Mouse (Mus musculus): Measurements from ENCODE around the gene Prkcz. TPM values are rescaled to one million over a fixed set of nuclear protein-coding genes. Genes with fewer than 3 reads are reported as not detected.
A peak's percentile ranks its signal among the peaks of the same experiment; 100 is the strongest.
"Not testable (repeated sequence)": the region's sequence is repeated elsewhere in the genome, so short reads cannot be mapped to it uniquely, and the experiment has no call there.

Gene Prkcz
- total RNA-seq, 2 experiments from 2014 or later: 1.7 to 2.3 TPM

DNA sequence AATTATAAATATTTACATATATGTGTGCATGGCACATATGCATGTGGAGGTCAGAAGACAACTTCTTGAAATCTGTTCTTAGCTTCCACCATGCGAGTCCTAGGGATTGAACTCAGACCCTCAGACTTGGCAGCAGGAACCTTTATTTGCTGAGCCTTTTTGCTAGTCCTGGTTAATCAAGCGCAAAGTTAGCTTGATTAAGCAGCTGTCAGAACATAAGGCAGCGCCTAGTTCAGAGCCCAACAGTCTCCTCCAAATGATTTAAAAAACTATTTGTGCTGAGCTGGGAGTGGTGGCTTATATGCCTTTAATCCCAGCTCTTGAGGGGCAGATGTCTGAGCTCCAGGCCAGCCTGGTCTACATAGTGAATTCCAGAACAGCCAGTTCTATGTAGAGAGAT is 110.0 kb downstream of the Prkcz start:
- DNase-seq: no peak
- intact Hi-C loops (cut with DNase I): loop anchor here (5.0 kb wide), 1 partner anchor 56 kb away; no protein-coding TSS in a partner anchor

DNA sequence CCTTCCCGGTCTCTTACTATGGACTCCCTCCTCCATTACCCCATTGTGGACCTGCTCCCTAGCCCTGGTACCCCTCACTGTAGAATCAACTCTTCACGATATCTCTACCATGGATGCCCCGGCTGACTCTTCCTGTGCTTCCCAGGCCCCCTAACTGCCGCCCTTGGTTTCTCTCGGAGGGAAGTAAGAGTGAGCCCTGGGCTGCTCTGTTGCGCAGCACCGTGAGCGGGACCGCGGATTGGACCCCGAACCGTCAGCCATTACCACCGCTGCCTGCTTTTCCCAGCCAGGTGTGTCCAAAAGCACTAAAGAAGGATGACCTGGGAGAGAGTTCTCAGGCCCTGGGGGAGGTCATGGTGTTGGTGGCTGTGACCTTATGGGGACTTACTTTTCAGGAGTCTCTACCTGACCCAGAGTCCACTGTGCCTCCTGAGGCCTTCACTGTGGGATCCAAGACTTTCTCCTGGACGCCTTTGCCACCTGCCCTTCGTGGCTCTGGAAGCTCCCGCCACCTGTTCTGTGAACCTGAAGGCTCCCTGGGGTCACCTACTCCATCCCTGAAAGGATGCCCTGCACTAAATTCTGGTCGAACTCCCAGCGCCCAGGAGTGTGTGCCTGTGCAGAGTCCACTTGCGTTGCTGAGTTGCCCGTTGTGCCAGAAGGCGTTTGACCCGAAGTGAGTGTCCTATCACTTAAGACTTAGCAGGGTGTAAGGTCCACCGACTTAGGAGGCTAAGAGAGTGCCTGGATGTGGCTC is 110.6 kb downstream of the Prkcz start:
- peak in 1 of 2 experiments; percentile 49 for DNase-seq
- intact Hi-C loops (cut with DNase I): loop anchor here (5.0 kb wide), 1 partner anchor 57 kb away; no protein-coding TSS in a partner anchor

DNA sequence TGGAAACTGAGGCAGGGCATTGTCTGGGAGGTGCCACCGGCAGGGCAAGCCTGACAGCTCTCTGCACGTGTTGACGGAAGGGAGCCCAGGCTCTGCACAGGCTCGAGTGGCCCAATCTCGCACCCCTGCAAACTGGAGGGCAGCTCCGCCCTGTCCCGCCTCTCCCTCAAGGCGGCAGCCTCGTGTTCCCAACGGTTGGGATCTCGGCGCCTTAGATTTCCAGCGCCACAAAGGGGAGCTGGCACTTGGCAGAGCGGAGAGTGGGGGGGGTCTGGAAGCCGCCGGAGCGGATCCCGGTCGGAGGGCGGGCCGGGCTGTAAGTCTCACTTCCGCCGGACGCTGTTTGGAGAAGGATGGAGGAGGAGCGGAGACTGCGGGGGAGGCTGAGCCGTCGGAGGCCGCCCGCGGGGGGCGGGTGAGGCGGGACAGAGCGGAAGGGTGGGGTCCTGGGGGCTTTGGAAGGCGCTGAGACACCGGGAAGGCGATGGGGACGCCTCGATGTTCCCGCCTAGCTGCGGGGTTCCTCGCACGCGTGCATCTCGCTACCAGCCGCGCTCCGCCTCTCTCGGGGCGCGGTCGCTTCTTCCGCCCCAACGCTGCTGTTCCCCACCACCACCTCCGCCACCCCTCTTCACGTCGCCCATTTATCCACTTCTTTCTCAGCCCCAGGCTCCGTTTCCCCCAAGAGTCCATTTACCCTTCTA is 111.4 kb downstream of the Prkcz start, which contains the start of gene Faap20:
Faap20 (plus strand) TSS at position 155 of the 704 bp plus-strand sequence.
- intact Hi-C loops (cut with DNase I): loop anchor here (1.0 to 10.0 kb wide), 5 partner anchors 29 to 285 kb away; partner anchors contain the start of genes Hes5 and Pank4

DNA sequence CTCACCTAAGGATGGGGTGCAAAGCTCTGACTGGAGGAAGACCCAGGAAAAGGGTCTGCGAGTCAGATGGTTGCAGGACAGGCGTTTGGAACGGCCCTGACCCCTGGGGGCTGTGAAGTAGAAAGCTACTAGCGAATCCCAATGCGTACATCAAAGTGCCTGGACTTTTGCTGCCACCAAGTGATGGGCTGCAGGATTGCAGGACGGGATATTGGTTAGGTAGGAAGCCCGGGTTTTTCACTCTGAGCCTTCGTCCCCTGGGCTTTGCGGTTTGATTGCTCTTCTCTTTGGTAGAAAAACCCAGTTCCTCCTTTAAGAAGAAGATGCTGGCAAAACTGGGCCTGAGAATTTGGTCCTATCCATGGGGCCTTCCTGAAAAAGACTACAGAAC is 111.9 kb downstream of the Prkcz start:
- peak; percentile 97 to 98 for DNase-seq
- intact Hi-C loops (cut with DNase I): loop anchor here (1.0 to 10.0 kb wide), 4 partner anchors 28 to 284 kb away; partner anchors contain the start of genes Hes5 and Pank4

More for the DNA sequence above, 111.4 kb downstream of the Prkcz start, which contains the start of gene Faap20:
- DNase-seq: peak; percentile 93

DNA sequence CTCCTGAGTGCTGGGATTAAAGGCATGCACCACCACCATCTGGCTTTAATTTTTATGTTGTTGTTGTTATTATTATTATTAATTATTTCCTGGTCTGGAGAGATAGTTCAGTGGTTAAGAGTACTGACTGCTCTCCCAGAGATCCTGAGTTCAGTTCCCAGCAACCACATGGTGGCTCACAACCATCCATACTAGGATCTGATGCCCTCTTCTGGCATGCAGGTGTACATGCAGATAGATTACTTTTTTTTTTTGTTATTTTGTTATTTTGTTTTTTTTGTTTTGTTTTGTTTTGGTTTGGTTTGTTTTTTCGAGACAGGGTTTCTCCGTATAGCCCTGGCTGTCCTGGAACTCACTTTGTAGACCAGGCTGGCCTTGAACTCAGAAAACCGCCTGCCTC is 113.1 kb downstream of the Prkcz start:
- intact Hi-C loops (cut with DNase I): loop anchor here (2.0 to 10.0 kb wide), 3 partner anchors 27 to 283 kb away; partner anchors contain the start of genes Hes5 and Pank4
- not testable (repeated sequence) for DNase-seq

DNA sequence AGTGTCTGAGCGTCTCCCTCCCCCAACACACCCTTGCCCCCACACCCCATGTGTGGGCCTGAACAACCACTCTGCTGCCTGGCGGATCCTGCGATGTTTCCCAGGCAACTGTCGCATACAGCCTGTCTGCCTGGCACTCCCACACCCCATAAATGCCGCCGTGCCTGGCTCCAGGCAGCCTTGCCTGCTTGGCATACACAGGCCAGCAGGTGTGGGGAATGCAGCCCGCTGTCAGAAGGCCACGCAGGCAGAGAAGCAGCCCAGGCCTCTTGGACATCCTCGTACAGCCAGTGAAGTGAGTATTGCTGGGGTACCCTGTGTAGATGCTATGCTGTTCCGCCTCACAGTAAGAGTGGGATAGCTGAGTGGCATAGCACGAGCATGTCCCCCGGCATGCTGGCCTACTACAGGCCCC is 114.5 kb downstream of the Prkcz start:
- no peak for DNase-seq
- intact Hi-C loops (cut with DNase I): loop anchor here (5.0 to 10.0 kb wide), 2 partner anchors 34 to 282 kb away; partner anchors contain the start of genes Hes5 and Pank4

DNA sequence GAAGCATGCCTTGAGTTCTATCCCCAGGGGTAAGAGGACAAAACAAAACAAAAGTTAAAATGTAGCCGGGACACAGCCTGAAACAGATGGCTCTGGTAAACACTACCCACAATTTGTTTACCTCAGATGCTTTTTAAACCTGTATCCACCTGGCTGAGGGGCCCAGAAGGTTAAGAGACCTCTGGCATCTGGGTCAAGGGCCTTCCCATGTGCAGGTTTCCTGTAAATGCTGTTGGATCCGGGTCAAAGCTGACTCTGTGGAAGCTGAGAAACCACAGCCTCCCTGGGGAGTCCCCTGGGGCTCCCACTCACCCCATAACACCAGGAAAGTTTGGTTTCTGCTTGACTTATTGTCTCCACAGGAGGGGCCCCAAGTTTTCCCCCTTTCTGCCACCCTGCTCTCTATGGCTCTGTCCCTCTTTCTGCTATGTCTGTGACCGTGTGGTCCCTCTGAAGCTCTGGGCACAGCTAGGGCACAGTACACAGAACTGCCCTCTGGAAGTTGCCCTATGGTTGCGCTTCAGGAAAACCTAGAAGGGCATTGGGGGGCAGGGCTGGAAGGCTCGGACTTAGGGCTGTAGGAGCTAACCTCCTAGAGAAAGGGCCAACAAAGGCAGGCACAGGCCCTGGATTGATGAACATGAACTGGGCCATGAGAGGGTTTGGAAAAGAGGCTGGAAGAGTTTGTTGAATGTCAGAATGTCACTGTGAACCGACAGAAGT is 115.2 kb downstream of the Prkcz start:
- DNase-seq: no peak
- intact Hi-C loops (cut with DNase I): loop anchor here (5.0 to 10.0 kb wide), 2 partner anchors 34 to 281 kb away; partner anchors contain the start of genes Hes5 and Pank4

DNA sequence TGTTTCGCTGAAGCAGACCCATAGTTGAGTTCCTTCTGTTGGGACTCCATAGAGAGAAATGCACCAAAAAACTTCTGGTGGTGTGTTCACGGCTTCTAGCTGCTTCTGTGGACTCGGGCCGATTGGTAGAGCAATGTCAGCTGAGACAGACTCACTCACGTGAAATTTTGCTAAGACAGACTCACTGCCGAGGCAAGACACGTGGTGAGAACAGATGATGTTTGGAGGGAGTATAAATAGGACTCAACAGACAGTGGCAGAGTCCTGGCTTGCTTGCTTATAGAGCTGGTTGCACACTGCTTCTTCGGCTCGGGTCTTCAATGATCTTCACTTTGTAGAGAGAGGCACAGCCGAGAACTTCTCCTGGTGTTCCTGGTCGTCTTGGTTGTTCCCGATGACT is 117.9 kb downstream of the Prkcz start:
- intact Hi-C loops (cut with DNase I): loop anchor here (10.0 kb wide), 1 partner anchor 278 kb away; the partner anchor contains the start of genes Hes5 and Pank4
- DNase-seq: no peak

DNA sequence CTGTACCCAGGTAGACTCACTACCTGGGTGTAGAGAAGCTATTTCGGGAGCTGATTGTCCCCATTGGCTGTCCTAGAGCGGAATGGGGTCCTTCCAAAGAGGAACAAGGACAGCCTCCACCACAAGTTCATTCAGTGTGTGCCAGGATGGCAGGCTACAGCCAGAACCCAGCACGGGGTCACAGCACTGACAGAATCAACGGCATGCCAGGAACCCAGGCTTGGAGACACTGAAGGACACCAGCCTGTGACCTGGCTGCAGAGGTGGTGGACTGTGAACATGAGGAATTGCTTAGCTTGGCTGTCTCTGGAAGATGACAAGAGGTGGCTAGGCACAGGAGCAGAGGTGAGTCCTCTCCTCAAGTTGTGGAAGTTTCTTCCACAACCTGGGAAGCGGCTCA is 118.9 kb downstream of the Prkcz start:
- no peak for DNase-seq
- intact Hi-C loops (cut with DNase I): loop anchor here (10.0 kb wide), 1 partner anchor 277 kb away; the partner anchor contains the start of genes Hes5 and Pank4

DNA sequence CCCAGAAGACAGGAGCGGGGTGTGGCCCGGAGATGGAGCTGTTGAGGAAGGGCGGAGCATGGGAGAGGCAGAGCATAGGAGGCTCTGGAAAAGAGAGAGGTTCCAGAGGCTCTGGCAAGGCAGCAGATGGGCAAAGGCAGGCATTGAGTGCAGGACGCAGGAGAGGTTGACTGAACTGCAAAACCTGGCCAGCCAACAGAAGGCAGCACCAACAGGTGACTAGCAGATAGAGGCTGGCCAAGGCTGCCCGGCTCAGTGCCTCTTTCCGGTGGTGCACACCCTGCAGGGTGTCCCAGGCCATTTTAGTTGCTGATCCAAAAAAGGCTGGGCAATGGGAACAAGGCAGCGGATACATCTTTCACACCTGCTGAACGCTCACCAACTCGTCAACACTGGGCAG is 119.4 kb downstream of the Prkcz start:
- DNase-seq: no peak
- intact Hi-C loops (cut with DNase I): loop anchor here (10.0 kb wide), 1 partner anchor 277 kb away; the partner anchor contains the start of genes Hes5 and Pank4

DNA sequence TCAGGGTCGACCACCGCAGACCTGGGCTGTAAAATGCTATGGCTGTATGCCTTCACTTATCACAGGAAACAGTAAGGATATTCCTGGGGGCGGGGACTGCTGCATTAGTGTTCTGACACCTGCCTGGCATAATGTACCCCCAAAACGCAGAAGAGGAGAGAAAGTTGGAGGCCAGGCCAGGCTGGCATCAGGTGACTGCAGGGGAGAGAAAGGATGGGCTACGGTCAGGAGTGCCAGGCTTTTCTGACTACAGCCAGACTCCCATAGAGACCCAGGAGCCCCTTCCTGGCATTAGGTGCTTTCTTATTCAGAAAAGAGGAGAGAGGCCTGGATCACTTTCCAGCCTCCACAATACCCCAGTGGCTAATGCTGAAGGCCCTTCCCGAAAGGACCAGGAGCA is 121.7 kb downstream of the Prkcz start:
- no peak for DNase-seq
- intact Hi-C loops (cut with DNase I): no loop called here

DNA sequence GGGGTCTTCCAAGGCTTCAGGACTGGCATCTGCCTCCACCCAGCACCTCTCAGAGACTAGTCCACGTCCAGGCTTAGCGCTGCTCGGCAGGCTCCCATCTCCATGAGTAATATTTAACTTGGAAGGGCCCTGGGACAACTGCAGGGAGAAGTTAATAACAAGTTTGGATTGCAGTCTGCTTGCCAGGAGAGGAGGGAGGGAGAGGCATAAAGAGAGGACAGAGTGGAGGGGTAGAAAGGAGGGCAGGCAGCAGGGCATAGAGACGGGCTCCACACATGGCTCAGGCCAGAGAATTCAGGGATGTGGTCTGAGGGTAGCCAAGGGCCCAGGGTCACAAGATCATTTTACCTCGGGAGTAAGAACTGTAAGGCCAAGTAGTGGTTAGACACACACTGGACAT is 122.9 kb downstream of the Prkcz start:
- DNase-seq: peak; percentile 73 to 76
- intact Hi-C loops (cut with DNase I): no loop called here

DNA sequence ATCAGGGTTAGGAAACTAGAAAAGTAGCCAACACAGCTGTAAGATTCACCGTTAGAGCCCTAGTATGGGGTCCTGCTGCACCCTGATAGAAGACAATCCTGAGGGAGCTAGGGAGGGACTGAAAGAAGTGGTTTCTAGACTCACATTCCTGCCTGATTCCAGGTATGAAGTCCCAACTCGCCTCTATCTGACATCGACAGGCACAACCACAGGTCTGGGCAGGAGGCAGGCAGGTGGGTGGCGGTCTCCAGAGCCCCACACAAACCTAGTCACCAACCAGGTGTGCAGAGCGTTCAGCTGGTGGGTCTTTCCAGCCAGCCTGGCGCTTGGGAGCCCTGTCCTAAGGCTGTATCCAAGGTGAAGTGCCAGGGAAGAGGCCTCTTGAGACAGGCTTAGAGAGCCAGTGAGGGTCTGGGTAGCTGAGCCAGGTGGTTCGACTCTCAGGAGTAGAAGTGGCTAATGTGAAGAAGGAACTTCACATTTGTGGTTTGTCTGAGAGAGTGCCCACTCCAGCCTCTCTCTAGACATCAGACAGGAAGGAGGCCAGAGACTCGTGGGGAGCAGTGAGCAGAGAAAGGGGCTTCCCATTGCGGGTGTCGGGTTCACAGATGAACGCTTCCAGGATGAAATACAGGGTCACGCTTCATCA is 124.3 kb downstream of the Prkcz start:
- intact Hi-C loops (cut with DNase I): no loop called here
- DNase-seq: no peak

DNA sequence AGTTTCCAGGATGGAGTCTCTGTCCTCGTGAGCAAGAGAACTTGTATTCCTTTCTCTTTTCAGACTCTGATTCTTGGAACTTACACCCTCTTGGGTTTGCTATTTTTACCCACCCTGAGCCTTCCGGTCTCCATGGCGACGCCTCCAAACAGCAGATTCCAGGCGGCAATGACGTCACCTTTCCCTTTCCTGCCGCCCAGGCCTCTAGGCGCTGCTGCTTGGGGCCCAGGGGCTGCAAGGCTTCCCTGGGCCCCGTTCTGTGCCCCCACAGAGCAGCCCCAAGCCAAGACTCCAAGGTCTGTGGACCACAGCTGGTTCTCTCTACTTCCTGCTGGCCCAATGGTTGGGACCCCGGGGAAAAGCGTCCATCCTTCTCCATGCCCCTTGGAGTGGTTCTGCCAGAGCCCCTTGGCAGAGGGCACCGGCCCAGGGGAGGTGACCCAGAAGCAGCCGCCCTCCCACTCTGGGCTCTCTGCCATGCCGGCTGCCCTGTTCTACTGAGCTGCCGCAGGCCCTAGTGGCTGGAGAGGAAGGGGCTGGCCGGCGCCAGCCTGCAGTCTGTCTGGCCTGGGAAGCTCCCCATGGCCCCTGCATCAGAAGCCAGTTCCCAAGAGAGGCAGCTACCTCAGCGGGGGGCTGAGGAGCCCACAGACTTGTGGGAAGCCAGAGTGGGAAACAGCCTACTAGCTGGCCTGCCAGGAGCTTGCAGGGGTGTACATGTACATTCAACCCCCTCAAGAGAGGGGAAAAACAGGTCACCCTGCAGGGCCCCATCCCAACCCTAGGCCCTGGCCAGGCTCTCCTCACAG is 125.6 kb downstream of the Prkcz start:
- peak; percentile 97 for DNase-seq
- intact Hi-C loops (cut with DNase I): no loop called here

DNA sequence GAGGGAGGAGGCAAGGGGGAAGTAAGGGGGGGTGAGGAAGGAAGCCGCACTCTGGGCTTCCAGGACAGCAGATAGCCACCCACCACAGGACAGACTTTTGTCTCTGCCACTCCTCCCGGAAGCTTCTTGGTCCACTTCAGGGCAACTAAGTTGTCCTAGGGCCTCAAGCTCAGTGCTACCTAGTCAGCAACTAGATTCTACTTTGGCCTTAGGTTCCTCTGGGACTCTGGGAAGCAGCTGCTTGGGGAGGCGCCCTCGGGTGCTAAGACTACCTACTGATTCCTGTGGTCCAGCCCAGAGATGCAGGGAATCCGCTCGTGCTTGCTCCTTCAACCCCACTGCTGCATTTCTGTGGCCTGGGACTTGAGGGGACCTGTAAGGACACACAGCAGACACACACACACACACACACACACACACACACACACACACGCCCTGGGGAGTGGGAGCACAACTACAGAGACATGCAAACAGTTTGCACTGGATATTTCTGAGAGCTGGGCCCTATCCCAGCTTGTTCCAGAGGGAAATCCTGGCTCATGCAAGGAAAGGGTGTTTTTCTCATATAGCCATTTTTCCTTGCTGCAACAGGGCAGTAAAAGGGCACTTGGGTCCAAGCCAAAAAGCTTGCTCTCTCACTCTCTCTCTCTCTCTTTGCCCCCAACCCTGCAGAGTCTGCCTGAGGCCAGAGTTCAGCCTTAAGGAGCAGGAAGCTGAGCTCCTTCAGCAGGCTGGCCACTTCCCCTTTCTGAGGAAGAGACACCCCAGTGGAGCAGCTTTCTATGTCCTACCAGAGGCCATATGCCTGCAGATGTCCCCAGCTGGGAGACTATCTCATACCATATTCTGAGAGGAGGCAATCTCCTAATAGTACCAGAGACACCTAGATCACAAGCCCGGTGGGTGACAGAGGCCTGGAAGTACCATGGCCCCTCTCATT is 126.5 kb downstream of the Prkcz start:
- no peak for DNase-seq
- intact Hi-C loops (cut with DNase I): no loop called here

DNA sequence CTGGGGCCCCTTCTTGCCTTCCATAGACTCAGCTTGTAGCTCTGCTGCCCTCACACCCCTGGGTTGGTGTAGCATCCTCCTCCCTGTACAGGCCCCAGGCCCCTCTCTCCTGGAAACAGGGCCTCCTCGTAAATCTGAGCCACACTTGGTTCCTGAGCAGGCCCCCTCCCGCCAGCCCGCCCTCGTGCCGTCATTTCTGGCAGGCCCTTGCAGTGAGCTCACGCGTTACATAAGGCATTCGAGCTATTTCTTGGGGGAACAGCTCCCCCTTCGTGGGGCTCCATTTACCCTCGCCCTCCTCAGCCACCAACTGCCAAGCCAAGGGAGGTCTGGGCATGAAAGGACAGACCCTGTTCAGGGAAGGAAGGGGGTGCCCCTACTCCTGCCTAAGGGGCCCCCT is 127.3 kb downstream of the Prkcz start:
- intact Hi-C loops (cut with DNase I): no loop called here

DNA sequence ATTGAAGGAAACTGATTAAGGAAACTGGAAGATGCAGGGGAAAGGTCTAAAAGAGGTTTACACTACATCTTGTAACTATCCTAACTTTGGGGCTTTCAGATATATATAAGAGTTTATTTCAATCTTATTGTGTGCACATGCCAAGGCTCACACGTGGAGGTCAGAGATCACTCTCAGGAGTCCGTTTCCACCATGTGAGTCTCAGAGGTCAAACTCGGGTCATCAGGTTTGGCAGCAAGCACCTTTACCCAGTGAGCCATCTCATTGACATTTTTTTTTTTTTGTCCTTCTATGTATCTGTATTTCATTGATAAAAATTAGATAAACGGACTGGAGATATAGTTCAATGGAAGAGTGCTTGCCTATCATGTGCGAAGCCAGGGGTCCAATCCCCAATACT is 132.7 kb downstream of the Prkcz start:
- DNase-seq: no peak
- intact Hi-C loops (cut with DNase I): no loop called here

More for the DNA sequence above, 127.3 kb downstream of the Prkcz start:
- peak; percentile 92 for DNase-seq

DNA sequence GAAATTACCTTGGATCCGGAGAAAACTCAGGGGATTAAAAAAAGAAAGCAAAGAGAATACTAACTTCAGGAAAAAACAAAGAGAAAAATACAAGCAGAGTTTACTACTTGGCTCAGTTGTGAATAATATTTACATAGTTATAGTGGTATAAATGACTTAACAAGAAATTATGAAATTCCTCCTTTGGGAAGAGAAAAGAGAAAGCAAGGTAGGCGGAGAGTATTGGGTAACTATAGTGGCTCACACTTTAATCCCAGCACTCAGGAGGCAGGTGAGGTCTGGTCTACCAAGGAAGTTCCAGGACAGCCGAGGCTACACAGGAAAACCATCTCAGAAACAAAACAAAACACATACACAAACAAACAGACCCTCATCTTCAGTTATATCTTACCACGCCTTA is 133.2 kb downstream of the Prkcz start:
- DNase-seq: no peak
- intact Hi-C loops (cut with DNase I): no loop called here

Data from heart, postnatal 10 days (tissue).